Mouse (Mus musculus): ENCODE results near the gene Gpr153. TPM values are rescaled to one million over a fixed set of nuclear protein-coding genes. Genes with fewer than 3 reads are reported as not detected.
A peak's percentile ranks its signal among the peaks of the same experiment; 100 is the strongest.

Gene Gpr153
- polyA plus RNA-seq, 1 experiment from 2014 or later = 11.9 TPM

DNA sequence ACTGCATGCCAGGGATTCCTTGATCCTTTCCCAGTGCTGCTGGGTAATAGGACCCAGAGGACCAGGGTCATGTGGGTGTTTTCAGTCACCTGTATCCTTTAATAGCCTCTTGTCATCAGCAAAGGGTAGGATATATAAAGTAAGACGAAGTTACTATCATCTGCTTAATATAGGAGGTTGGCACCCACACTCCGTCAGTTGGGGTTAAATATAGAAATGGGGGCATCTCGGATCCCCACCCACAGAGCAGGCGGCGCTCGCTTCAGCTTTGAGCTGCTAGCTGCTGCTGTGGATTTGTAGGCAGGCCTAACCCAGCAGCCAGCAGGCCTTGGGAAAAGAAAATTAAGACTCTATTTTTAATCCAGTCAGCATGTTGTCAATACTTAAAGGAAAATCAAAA lies 28.0 kb upstream of the Gpr153 start:
- Histone ChIP-seq H3K36me3 (peaks cover 10% of the 10 kb centered on the region), H3K4me1 (replicated peaks) (peaks cover 59% of the 10 kb centered on the region), H3K27ac (ENCODE audit: poor library complexity, severe bottlenecking) (peak overlapping the region; percentile 84), H3K4me2 (no peak overlapping the region), H3K9me3 (replicated peaks) (no peaks in the 10 kb centered on the region), H3K27me3 (replicated peaks) (no peaks in the 10 kb centered on the region), H3K9ac (no peak overlapping the region), H3K4me3 (no peak overlapping the region)
- 46% methylated on average over 6 of the region's 6 CpGs for WGBS
- ATAC-seq (ENCODE audit: insufficient number of reproducible peaks, low FRiP score) = peak; percentile 35; the same call in 1 of the 2 replicates

- H3K36me3 ChIP-seq = peaks cover under 1% of the 10 kb centered on the region; the same call in 1 of the 2 replicates
- H3K9ac ChIP-seq = 0 out of 2 replicates have a peak overlapping the region, but pooled peaks have one; percentile 48
- H3K27ac ChIP-seq (ENCODE audit: poor library complexity, severe bottlenecking) = peak overlapping the region; percentile 84
- H3K4me3 ChIP-seq = no peak overlapping the region
- no peak overlapping the region for H3K4me2 ChIP-seq
- ATAC-seq (ENCODE audit: insufficient number of reproducible peaks, low FRiP score) = no peak
- H3K27me3 ChIP-seq (replicated peaks) = no peaks in the 10 kb centered on the region
- H3K9me3 ChIP-seq (replicated peaks) = no peaks in the 10 kb centered on the region
- peaks cover 58% of the 10 kb centered on the region for H3K4me1 ChIP-seq (replicated peaks)
- WGBS = 44% methylated on average over 3 of the region's 3 CpGs
These were observed 26.8 kb upstream of the Gpr153 start for GRCm38 (mm10) chr4:152247195-152247594.

GRCm38 (mm10) chr4:152250615-152251014 lies 23.4 kb upstream of the Gpr153 start:
- WGBS = 83% methylated on average over 6 of the region's 6 CpGs
- H3K4me1 ChIP-seq (replicated peaks) = peaks cover 68% of the 10 kb centered on the region
- H3K27me3 ChIP-seq (replicated peaks) = no peaks in the 10 kb centered on the region

DNA sequence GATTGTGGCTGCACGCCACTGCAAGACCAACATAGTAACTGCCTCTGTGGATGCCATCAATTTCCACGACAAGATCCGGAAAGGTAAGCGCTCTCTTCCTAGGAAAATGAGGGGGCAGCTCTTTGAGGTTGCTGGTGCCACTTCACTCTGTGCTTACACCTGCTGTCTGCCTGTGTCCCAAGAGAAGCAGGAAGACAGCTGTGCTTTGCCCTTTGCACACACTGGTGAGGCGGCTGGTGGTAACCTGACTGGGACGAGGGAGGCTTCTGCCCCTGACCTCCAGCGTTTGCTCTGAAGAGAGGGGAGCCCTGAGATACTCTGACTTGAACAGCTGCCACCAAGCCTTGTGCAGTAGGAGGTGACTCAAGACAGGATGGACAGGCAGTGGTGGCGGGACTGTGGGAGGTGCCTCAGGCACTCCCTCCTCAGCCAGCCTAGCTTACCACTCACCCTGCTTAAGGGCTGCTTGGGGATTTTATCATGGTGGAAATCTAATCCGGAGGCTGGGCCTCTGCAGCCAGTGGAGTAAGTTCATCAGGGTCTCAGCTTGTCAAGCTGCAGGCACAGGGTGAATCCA lies 20.8 kb upstream of the Gpr153 start:
- ATAC-seq (ENCODE audit: insufficient number of reproducible peaks, low FRiP score) = no peak

More at GRCm38 (mm10) chr4:152250615-152251014, 23.4 kb upstream of the Gpr153 start:
- H3K9me3 ChIP-seq (replicated peaks) = no peaks in the 10 kb centered on the region
- H3K4me3 ChIP-seq = no peak overlapping the region
- no peak overlapping the region for H3K9ac ChIP-seq
- no peaks in the 10 kb centered on the region for H3K36me3 ChIP-seq
- H3K27ac ChIP-seq (ENCODE audit: poor library complexity, severe bottlenecking) = no peak overlapping the region
- no peak overlapping the region for H3K4me2 ChIP-seq
- ATAC-seq (ENCODE audit: insufficient number of reproducible peaks, low FRiP score) = no peak

DNA sequence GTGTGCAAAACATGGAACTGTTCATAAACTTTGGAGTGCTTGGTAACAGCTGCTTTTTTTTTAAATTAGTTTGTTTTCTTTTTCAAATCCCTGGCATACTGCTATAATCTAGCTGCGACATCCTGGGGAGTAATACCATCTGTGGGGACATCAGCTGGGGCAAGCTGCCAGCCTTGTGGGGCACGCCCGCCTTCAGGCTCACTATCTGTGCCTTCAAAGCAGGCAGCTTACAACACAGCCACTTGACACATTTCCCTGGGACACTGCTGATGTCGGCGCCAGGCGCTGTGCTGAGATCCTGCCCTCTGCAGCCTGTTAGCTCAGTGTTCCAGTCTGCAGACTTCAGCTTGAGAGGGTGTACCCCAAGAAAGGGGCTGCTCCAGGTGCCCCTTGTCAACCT lies 17.0 kb upstream of the Gpr153 start:
- H3K27me3 ChIP-seq (replicated peaks) = no peaks in the 10 kb centered on the region
- no peaks in the 10 kb centered on the region for H3K9me3 ChIP-seq (replicated peaks)
- peak overlapping the region; percentile 71 for H3K27ac ChIP-seq (ENCODE audit: poor library complexity, severe bottlenecking)
- no peak overlapping the region for H3K4me3 ChIP-seq
- H3K4me1 ChIP-seq (replicated peaks) = peaks cover 87% of the 10 kb centered on the region
- WGBS = 8% methylated on average over 6 of the region's 6 CpGs
- H3K9ac ChIP-seq = no peak overlapping the region; the same call in 1 of the 2 replicates
- peak overlapping the region; percentile 20; the same call in 1 of the 2 replicates for H3K4me2 ChIP-seq
- peak; percentile 51; the same call in 1 of the 2 replicates for ATAC-seq (ENCODE audit: insufficient number of reproducible peaks, low FRiP score)
- H3K36me3 ChIP-seq = 0 out of 2 replicates have a peak, but pooled peaks cover 8% of the 10 kb centered on the region

More for the DNA sequence above, 20.8 kb upstream of the Gpr153 start:
- H3K27me3 ChIP-seq (replicated peaks) = no peaks in the 10 kb centered on the region
- H3K4me2 ChIP-seq = no peak overlapping the region
- H3K27ac ChIP-seq (ENCODE audit: poor library complexity, severe bottlenecking) = peak overlapping the region; percentile 55
- H3K9me3 ChIP-seq (replicated peaks) = no peaks in the 10 kb centered on the region
- H3K36me3 ChIP-seq = no peaks in the 10 kb centered on the region
- H3K4me3 ChIP-seq = no peak overlapping the region
- WGBS = 60% methylated on average over 9 of the region's 9 CpGs
- no peak overlapping the region for H3K9ac ChIP-seq
- peaks cover 66% of the 10 kb centered on the region for H3K4me1 ChIP-seq (replicated peaks)

GRCm38 (mm10) chr4:152260451-152260850 lies 13.6 kb upstream of the Gpr153 start:
- peaks cover 16% of the 10 kb centered on the region for H3K36me3 ChIP-seq
- H3K27ac ChIP-seq (ENCODE audit: poor library complexity, severe bottlenecking) = no peak overlapping the region
- no peak overlapping the region for H3K4me2 ChIP-seq
- no peaks in the 10 kb centered on the region for H3K27me3 ChIP-seq (replicated peaks)
- H3K4me1 ChIP-seq (replicated peaks) = peaks cover 85% of the 10 kb centered on the region
- 90% methylated on average over 8 of the region's 8 CpGs for WGBS
- H3K4me3 ChIP-seq = no peak overlapping the region
- no peak overlapping the region for H3K9ac ChIP-seq
- H3K9me3 ChIP-seq (replicated peaks) = no peaks in the 10 kb centered on the region
- no peak for ATAC-seq (ENCODE audit: insufficient number of reproducible peaks, low FRiP score)

DNA sequence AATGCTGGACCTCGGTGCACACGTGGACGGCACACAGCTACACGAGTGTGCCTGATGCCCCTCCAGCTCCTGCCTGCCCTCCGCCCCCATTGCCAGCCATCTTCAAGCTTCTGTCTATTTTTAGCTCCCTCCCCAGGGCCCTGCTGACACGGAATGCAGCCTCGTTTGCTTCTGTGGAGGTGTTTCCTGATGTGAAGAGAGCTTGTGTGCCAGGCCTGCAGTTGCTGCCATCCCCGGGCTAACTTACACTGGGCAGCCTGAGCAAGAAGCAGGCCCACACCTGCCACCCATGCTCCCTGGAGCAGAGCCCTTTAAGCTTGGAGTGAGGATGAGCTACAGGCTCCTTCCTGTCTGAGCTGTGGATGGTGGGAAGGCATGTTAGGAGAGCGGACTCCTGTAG lies 11.8 kb upstream of the Gpr153 start:
- H3K9ac ChIP-seq = peak overlapping the region; percentile 15; the same call in 1 of the 2 replicates

GRCm38 (mm10) chr4:152263089-152263488 lies 10.9 kb upstream of the Gpr153 start:
- Histone ChIP-seq H3K4me2 (no peak overlapping the region), H3K27me3 (replicated peaks) (no peaks in the 10 kb centered on the region), H3K4me1 (replicated peaks) (peaks cover 75% of the 10 kb centered on the region), H3K27ac (ENCODE audit: poor library complexity, severe bottlenecking) (peak overlapping the region; percentile 88), H3K9me3 (replicated peaks) (no peaks in the 10 kb centered on the region), H3K4me3 (no peak overlapping the region), H3K36me3 (peaks cover 20% of the 10 kb centered on the region), H3K9ac (no peak overlapping the region)
- 40% methylated on average over 9 of the region's 9 CpGs for WGBS
- no peak for ATAC-seq (ENCODE audit: insufficient number of reproducible peaks, low FRiP score)

More for the DNA sequence above, 11.8 kb upstream of the Gpr153 start:
- 33% methylated on average over 9 of the region's 9 CpGs for WGBS
- ATAC-seq (ENCODE audit: insufficient number of reproducible peaks, low FRiP score) = 0 out of 2 replicates have a peak, but pooled peaks have one; percentile 13
- H3K4me2 ChIP-seq = peak overlapping the region; percentile 39
- H3K36me3 ChIP-seq = peaks cover 18% of the 10 kb centered on the region
- peak overlapping the region; percentile 88 for H3K27ac ChIP-seq (ENCODE audit: poor library complexity, severe bottlenecking)
- no peaks in the 10 kb centered on the region for H3K27me3 ChIP-seq (replicated peaks)
- H3K9me3 ChIP-seq (replicated peaks) = no peaks in the 10 kb centered on the region
- no peak overlapping the region for H3K4me3 ChIP-seq
- H3K4me1 ChIP-seq (replicated peaks) = peaks cover 79% of the 10 kb centered on the region

DNA sequence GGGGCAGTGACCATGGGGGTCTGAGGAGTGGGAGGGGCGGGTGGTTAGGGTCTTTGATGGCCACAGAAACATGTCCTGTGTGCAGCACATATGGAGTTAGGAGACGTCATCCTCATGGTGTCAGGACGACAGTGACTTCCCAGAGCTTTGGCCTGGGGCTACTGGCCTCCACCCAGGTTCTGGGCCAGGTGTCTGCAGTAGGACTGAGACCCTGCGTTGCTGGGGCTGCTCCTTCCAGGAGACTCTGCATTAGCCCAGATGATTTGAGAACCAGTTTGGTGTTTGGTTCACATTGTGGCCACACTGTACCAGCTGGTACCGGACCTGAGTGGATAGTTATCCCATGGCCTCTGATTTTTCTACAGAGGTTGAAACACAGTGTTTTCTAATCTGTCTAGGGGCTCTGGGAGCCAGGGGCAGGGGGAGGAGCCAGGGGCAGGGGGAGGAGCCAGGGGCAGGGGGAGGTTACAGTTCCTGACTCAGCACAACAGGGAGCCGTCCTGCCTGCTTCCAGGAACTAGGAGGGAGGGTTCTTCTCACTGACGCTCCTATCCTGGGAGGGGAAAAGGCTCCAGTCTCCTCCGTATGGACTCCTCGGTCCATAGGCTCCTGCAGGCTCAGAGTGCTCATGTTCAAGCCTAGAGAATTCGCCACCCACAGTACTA lies 10.4 kb upstream of the Gpr153 start:
- Histone ChIP-seq H3K9me3 (replicated peaks) (no peaks in the 10 kb centered on the region), H3K9ac (peak overlapping the region; percentile 6; the same call in 1 of the 2 replicates), H3K27ac (ENCODE audit: poor library complexity, severe bottlenecking) (peak overlapping the region; percentile 88), H3K27me3 (replicated peaks) (no peaks in the 10 kb centered on the region), H3K4me3 (no peak overlapping the region), H3K4me2 (peak overlapping the region; percentile 1; the same call in 1 of the 2 replicates), H3K4me1 (replicated peaks) (peaks cover 69% of the 10 kb centered on the region), H3K36me3 (peaks cover 23% of the 10 kb centered on the region)
- peak; percentile 81 for ATAC-seq (ENCODE audit: insufficient number of reproducible peaks, low FRiP score)
- WGBS = 30% methylated on average over 10 of the region's 10 CpGs

- H3K36me3 ChIP-seq = peaks cover 23% of the 10 kb centered on the region
- H3K4me1 ChIP-seq (replicated peaks) = peaks cover 64% of the 10 kb centered on the region
- H3K9ac ChIP-seq = peak overlapping the region; percentile 6; the same call in 1 of the 2 replicates
- peak overlapping the region; percentile 88 for H3K27ac ChIP-seq (ENCODE audit: poor library complexity, severe bottlenecking)
- H3K4me2 ChIP-seq = peak overlapping the region; percentile 1; the same call in 1 of the 2 replicates
- ATAC-seq (ENCODE audit: insufficient number of reproducible peaks, low FRiP score) = no peak
- H3K4me3 ChIP-seq = no peak overlapping the region
- no peaks in the 10 kb centered on the region for H3K9me3 ChIP-seq (replicated peaks)
- WGBS = 43% methylated on average over 4 of the region's 4 CpGs
- H3K27me3 ChIP-seq (replicated peaks) = no peaks in the 10 kb centered on the region
These were observed 9.9 kb upstream of the Gpr153 start for GRCm38 (mm10) chr4:152264177-152264530.

- H3K4me1 ChIP-seq (replicated peaks) = peaks cover 62% of the 10 kb centered on the region
- H3K27me3 ChIP-seq (replicated peaks) = no peaks in the 10 kb centered on the region
- H3K4me2 ChIP-seq = no peak overlapping the region
- no peak for ATAC-seq (ENCODE audit: insufficient number of reproducible peaks, low FRiP score)
- H3K27ac ChIP-seq (ENCODE audit: poor library complexity, severe bottlenecking) = 0 out of 2 replicates have a peak overlapping the region, but pooled peaks have one; percentile 5
- H3K9ac ChIP-seq = no peak overlapping the region
- 92% methylated on average over 9 of the region's 9 CpGs for WGBS
- H3K9me3 ChIP-seq (replicated peaks) = no peaks in the 10 kb centered on the region
- H3K4me3 ChIP-seq = no peak overlapping the region
- H3K36me3 ChIP-seq = peaks cover 23% of the 10 kb centered on the region
These were observed 9.0 kb upstream of the Gpr153 start for GRCm38 (mm10) chr4:152264867-152265568.

Data from heart, embryonic 12.5 days (tissue).